Mouse (Mus musculus): ENCODE measurements around the gene Ackr1.

Gene Ackr1

DNA sequence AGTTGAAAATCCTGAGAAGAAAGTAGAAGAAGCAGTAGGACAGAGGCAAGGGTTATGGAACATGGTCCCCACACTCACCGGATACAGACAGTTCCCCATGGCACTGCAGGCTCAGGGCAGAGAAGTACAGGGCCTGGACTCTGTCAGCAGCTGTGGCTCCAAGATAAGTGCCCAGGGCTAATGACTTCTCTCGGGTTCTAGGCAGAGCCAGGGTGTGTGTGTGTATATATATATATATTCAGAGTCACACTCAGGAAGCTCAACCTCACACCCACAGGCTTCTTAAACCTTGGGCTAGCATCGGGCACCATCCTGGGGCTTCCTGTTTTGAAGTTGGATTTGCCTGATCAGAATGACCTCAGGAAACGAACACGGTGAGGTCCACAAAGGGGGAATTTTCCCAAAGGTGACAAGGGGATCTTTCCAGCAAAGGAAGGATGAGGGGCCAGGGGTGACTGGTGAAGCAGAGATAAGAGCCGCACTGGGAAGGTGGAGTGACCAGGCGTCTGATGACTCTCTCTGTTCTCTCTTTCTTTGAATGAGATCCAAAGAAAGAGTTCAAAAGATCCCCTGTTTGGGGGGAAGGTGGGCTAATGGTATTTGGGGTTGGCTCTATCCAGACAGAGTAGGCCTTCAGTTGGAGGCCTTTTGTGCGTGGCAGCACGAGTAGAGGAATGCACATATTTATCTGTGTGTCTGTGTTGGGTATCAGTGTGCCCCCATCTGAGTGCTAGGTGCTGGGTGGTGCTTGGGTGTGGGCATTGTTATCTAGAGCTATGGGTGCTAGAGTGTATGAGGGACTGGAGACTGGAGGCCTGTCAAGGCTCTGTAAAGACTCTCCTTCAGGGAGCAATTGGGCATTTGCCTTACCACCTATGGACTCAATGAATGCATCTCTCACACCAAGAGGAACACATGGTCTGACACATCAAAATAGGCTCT lies at the start of gene Ackr1:
Gene Ackr1, minus strand, starts transcription at position 439 of the 942 bp plus-strand sequence.
- in situ Hi-C loops (cut with MboI; ENCODE audit: unreplicated experiment in 2 of 2) = loop anchor here in 1 of 2 experiments (10.0 kb wide), 1 partner anchor 61 kb away; no protein-coding TSS in a partner anchor

DNA sequence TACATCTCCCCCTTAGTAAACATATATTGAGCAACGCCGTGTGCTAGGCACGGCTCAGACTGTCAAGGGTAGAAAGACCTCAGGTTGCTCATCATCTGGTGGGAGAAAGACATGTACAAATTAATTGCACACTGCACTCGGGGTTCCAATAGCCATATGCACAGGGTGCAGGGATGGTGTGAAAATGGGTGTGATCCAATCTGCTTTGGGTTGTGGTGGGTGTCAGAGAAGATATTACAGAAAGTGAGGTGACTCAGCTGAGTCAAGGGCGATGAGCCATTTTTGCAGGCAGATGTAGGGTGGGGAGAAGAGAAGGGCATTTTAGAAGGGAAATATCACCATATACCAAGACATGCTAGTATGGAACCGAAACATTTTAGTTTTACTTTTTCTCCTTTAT lies 47.9 kb upstream of the Ackr1 start:
- in situ Hi-C loops (cut with MboI; ENCODE audit: unreplicated experiment in 2 of 2) = loop anchor here in 1 of 2 experiments (25.0 kb wide), 1 partner anchor 1844 kb away; the partner anchor contains the start of gene Itln1

DNA sequence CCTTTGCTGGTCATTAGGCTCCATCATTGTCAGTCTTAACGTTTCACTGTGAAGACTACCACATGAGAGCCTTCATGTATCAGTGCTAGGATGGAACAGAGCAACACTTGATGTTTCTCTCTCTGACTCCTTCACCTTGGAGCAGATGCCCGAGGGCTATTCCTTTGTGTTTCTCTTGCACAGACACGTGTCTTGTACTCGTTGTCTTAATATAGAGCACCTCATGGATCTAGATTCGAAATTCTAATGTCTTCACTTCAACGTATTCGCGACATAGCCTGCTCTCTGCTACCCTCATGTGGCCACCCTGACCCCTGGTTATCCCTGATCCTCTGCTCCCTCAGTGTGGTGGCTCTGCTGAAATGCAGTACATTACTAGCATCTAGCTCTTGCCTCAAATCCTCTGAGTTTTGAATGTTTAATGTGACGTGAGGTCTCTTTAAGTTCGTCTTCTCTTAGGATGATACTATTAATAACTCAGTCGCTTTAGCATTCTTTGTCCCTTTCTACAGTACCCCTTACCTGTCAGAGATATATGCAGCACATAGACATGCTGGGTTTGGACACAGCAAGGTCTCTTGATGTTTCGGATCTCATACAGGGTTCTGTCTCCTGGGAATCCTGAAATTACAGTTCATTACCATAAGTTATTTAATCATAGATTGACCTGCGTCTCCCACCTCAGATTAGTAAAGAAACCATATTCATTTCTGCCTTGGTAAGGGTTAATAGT lies 44.0 kb upstream of the Ackr1 start:
- in situ Hi-C loops (cut with MboI; ENCODE audit: unreplicated experiment in 2 of 2) = loop anchor here in 1 of 2 experiments (25.0 kb wide), 1 partner anchor 1840 kb away; the partner anchor contains the start of gene Itln1

- in situ Hi-C loops (cut with MboI; ENCODE audit: unreplicated experiment in 2 of 2) = no loop called here
Observed at GRCm38 (mm10) chr1:173374020-173374419, 40.5 kb upstream of the Ackr1 start.

GRCm38 (mm10) chr1:173371586-173371985 lies 38.0 kb upstream of the Ackr1 start:
- in situ Hi-C loops (cut with MboI; ENCODE audit: unreplicated experiment in 2 of 2) = no loop called here

- in situ Hi-C loops (cut with MboI; ENCODE audit: unreplicated experiment in 2 of 2) = no loop called here
Observed at GRCm38 (mm10) chr1:173370456-173370855, 36.9 kb upstream of the Ackr1 start.

GRCm38 (mm10) chr1:173369611-173370010 lies 36.1 kb upstream of the Ackr1 start:
- in situ Hi-C loops (cut with MboI; ENCODE audit: unreplicated experiment in 2 of 2) = no loop called here

DNA sequence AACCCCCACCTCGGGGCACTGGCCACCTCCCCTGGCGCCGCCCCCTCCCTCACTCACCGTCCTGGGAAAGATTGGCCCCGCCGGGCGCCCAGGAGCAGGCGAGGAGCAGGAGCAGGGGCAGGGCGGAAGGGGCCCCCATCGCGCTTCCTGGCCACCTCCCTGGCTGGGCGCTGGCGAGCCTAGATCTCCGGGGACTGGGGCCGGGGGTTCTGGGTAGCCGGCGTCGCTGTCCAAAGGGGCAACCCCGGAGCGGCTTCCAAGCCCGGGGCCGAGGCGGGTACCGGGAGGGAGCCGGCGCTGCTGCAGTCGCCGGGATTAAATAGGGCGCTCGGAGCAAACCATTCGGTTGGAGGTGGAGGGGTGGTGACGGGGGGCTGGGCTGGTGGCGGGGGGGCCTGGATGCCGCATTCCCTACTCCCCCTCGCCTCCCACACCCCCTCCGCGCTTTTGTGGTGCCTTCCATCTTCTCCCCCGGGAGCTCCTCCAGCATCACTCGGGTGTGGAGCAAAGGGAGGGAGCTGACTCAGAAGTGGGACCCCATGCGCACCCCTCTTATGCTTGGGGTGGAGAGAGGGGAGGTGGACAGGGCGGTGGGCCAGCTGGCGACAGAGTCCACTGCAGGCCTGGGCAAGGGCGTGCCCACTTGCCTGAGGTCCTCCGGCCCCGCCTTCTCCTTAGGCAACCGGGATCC lies 34.0 kb upstream of the Ackr1 start, which contains the start of gene Cadm3:
Gene Cadm3, minus strand, starts transcription at position 340 of the 691 bp plus-strand sequence.
- in situ Hi-C loops (cut with MboI; ENCODE audit: unreplicated experiment in 2 of 2) = no loop called here

DNA sequence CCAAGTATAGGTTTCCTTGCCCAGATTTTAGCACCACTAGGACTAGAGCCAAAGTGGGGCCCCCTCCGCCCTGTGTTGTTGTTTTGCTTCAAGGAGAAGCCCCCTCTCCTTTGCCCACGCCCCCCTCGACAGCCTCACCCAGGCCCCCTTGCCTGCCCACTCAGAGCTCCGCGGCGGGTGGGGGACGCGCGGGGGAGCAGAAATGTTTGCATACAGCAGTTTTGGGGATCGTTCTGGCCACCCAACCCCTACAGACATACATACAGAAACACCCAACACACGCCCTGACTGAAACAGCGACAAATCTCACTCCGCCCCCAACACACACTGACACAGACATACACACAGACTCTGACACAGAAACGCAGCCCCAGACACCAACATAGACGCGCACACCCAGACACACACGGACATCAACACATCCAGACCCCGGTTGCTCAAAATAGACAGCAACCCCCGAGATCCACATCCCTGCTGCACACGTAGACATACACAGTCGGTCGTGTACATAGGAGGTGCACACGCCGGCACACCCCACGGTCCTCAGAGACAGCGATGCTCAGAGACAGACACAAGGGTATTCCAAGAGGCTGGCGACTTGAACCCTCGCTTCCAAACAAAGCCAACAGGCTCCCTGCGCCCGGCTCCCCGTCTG lies 33.3 kb upstream of the Ackr1 start:
- in situ Hi-C loops (cut with MboI; ENCODE audit: unreplicated experiment in 2 of 2) = no loop called here

- in situ Hi-C loops (cut with MboI; ENCODE audit: unreplicated experiment in 2 of 2) = no loop called here
Observed at GRCm38 (mm10) chr1:173365970-173366409, 32.4 kb upstream of the Ackr1 start.

DNA sequence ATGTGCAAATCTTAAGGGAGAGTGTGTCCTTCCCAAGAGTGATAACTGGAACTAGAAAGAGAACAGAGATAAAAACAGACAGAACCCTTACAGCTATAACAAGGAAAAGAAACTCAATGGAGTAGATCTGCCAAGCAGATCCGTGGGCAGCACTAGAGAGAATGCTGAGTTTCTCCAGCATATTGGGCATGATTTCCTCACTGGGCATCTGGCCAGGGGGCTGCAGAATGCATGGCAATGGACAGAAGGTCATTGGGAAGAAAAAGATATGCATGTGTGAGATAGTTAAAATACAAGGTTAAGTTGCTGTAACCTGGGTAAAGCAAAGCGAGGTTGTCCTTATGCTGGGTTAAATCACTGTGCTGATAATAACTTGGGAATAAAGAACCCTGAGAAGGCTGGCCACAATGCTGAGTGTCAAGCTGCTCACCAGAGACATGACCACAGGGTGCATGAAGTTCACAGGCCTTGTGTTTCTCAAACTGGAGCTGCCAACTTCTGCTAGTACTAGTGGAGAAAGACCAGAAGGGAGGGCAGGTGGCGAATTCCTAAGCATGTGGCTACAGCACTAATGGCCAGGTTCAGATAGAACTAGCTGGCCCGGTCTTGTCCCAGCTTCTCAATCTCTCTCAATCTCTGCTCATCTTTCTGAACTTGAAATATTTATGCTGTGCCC lies 30.7 kb upstream of the Ackr1 start:
- in situ Hi-C loops (cut with MboI; ENCODE audit: unreplicated experiment in 2 of 2) = no loop called here

DNA sequence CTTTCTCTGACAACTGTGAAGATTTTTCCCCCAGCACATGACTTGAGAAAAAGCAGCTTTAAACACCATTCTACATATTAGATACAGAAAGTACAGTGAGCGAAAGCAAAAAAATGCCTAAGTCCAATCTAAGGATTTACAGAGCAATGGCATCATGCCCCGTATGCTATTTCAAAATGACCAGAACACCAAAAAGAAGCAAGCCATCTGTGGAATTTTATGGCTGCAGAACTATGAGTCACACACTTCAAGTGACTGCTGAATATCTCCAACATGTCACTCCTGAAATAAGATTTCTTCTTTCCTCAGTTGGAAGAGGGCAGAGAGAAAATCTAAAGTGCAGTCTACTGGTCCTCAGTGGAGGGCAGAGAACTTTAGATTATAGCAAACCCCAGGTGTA lies 29.9 kb upstream of the Ackr1 start:
- in situ Hi-C loops (cut with MboI; ENCODE audit: unreplicated experiment in 2 of 2) = no loop called here

DNA sequence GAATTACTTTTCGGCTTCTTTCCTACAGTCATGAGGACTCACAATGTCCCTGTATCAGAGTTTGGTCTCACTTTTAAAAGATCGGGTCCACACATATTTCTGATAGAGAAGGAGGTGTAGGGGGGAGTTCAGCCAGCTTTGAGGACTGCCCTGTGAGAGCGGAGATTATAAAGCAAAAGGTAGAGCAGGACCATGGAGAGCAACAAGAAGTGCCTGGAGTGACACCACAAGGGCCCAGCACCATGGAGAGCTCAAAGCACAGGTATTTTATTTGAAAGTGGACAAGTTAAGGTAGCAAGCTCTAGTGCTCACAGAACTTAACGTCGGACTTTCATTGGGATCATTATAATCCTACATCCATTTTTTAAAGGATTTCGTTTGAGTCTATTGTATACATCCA lies 28.1 kb upstream of the Ackr1 start:
- in situ Hi-C loops (cut with MboI; ENCODE audit: unreplicated experiment in 2 of 2) = no loop called here

DNA sequence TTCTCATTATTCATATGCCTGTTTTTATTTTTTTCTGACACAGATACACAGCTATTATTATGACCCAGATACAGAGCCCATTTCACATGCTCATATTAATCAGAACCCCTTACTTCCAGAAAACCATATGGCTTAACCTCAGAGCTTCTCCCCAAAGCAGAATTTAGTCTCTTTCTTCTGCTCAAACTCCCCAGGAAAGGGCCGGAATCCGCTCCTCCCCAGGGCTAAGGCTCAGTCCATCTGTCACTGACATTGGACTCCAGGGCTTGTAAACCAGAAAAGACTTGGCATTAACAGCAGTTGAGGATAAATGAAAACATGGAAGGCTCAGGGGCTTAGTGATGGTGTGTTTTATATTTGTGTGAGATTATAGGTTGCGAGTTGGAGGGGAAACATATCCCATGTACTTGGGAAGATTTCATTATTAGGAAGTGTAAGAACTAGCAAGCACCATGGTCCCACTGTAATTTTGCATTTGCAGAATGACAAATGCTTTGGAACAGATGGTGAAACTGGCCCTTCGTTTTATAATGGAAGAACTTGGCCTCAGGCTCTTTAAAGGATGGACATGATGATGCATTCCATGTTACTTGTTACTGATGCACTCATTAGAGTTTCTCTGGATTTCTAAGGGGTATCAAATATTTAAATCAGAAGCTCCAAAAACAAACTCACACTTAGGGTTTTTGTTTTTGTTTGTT lies 26.2 kb upstream of the Ackr1 start:
- in situ Hi-C loops (cut with MboI; ENCODE audit: unreplicated experiment in 2 of 2) = no loop called here

- in situ Hi-C loops (cut with MboI; ENCODE audit: unreplicated experiment in 2 of 2) = no loop called here
Observed at GRCm38 (mm10) chr1:173357799-173358198, 24.2 kb upstream of the Ackr1 start.

- in situ Hi-C loops (cut with MboI; ENCODE audit: unreplicated experiment in 2 of 2) = no loop called here
Observed at GRCm38 (mm10) chr1:173356699-173357098, 23.1 kb upstream of the Ackr1 start.

DNA sequence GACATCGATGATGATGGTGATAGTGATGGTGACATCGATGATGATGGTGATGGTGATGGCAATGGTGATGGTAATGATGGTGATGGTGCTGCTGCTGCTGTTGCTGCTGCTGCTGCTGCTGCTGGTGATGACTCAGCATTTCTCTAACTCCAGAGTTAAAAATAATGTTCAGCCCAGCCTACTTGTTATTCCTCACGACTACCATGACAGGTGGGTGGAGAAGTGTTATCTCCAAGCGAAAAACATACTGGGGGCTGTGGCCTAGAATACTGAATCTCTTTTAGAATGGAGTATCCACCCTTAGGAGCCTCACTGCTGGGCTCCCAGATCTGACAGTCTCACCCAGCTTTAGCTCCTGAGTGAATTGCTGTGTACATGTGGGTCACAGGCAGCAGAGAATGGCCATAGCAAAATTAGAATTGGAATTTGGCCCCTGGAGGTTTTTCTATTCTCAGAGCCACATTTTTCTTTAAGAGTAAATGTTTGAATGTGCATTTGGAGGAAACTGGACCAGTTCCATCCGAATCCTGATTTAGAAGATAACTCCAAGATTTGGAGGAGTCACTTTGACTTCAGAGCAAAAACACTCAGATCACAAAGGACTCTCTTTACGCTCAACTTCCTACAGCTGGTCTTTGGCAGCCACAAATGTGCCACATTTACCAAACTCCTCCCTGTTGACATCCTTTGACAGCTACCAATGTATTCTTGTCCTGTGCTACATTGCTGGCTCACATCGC lies 21.7 kb upstream of the Ackr1 start:
- in situ Hi-C loops (cut with MboI; ENCODE audit: unreplicated experiment in 2 of 2) = no loop called here

- in situ Hi-C loops (cut with MboI; ENCODE audit: unreplicated experiment in 2 of 2) = no loop called here
Observed at GRCm38 (mm10) chr1:173350372-173350957, 16.9 kb upstream of the Ackr1 start, which contains the start of gene Aim2. Gene Aim2 (plus strand): TSS chr1:173350879.

Data from v-Abl transformed pro-B cells (cell line).